Mouse (Mus musculus) ES-Bruce4 (cell line): ENCODE results near the gene Ccser1. TPM values are rescaled to one million over a fixed set of nuclear protein-coding genes. Genes with fewer than 3 reads are reported as not detected.

ENCODE experiments used
- H3K27ac ChIP-seq: 2 replicates; pipeline ENCODE4 v1.5.1; 2012; ENCODE audit warnings: low read length, inconsistent platforms; ENCODE audit not compliant: insufficient read depth
- H3K27me3 ChIP-seq: 2 replicates; pipeline ENCODE4 v1.6.1; 2012; ENCODE audit warnings: mild to moderate bottlenecking, low read length, inconsistent platforms; ENCODE audit not compliant: control insufficient read depth, poor library complexity, insufficient read depth, severe bottlenecking
- H3K36me3 ChIP-seq: 2 replicates; pipeline ENCODE4 v1.6.1; 2012; ENCODE audit warnings: inconsistent platforms, mild to moderate bottlenecking, low read length, moderate library complexity; ENCODE audit not compliant: control insufficient read depth, poor library complexity, insufficient read depth, severe bottlenecking
- H3K4me1 ChIP-seq: one replicate; pipeline ENCODE4 v1.8.1; 2011; ENCODE audit warnings: low read length; ENCODE audit not compliant: control insufficient read depth, insufficient read depth
- H3K4me3 ChIP-seq: 2 replicates; pipeline ENCODE4 v1.5.1; 2011; ENCODE audit warnings: low read depth, mild to moderate bottlenecking, low read length
- H3K9ac ChIP-seq: 2 replicates; pipeline ENCODE4 v1.6.1; 2012; ENCODE audit warnings: low read depth, mild to moderate bottlenecking, inconsistent platforms; ENCODE audit not compliant: poor library complexity, severe bottlenecking
- H3K9me3 ChIP-seq: replicated peaks from 2 replicates; pipeline ENCODE4 v1.6.1; 2012; ENCODE audit warnings: mild to moderate bottlenecking, low read length, inconsistent platforms; ENCODE audit not compliant: control insufficient read depth, poor library complexity, insufficient read depth, severe bottlenecking
- CTCF ChIP-seq: IDR thresholded peaks from one replicate; pipeline ENCODE4 v1.8.1; 2011; ENCODE audit warnings: low read depth, low read length
- EP300 ChIP-seq: IDR thresholded peaks from 2 replicates; pipeline ENCODE4 v1.6.1; 2011; ENCODE audit warnings: low read depth, low read length; ENCODE audit not compliant: insufficient read depth
- POLR2A ChIP-seq: IDR thresholded peaks from one replicate; pipeline ENCODE4 v1.8.1; 2011; ENCODE audit warnings: low read length; ENCODE audit not compliant: insufficient read depth
- polyA plus RNA-seq: library from polyadenylated mRNA; stranded (reverse); fragments of >200 nt; gene quantifications from 2 replicates; pipeline ENCODE4 v1.2.4, GENCODE M21; 2011; ENCODE audit warnings: low read depth; ENCODE audit not compliant: missing spikeins, insufficient read depth, insufficient read length

Ccser1 gene
- polyA plus RNA-seq, 1 experiment, result 1.1 TPM

DNA sequence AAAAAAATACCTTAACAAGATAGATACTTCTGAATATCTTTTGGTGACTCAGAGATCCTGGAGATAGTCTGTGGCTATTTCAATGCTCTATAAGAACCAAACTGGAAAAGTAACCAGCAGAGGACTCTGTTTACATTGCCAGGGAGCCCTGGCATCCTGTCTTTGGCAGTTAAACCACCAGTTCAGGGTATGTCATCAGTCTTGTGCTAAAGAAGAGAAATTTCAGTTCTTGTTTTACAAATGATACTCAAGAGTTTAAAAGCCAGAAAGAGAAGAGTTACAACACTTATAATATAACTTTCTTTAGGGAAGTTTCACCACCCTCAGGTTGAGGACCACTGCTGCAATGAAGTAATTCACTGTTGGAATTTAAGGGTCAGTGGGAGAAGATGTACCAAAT lies 258.0 kb downstream of the Ccser1 start:
- no peaks in the 10 kb centered on the region for H3K36me3 ChIP-seq
- H3K9me3 ChIP-seq, result no peaks in the 10 kb centered on the region
- no peak overlapping the region for H3K9ac ChIP-seq
- H3K27ac ChIP-seq, result no peak overlapping the region
- no peaks in the 10 kb centered on the region; the same call in 1 of the 2 replicates for H3K27me3 ChIP-seq
- H3K4me3 ChIP-seq, result no peak overlapping the region
- TF ChIP-seq EP300 (no peak), CTCF (no peak), POLR2A (no peak)
- H3K4me1 ChIP-seq, result no peaks in the 10 kb centered on the region

DNA sequence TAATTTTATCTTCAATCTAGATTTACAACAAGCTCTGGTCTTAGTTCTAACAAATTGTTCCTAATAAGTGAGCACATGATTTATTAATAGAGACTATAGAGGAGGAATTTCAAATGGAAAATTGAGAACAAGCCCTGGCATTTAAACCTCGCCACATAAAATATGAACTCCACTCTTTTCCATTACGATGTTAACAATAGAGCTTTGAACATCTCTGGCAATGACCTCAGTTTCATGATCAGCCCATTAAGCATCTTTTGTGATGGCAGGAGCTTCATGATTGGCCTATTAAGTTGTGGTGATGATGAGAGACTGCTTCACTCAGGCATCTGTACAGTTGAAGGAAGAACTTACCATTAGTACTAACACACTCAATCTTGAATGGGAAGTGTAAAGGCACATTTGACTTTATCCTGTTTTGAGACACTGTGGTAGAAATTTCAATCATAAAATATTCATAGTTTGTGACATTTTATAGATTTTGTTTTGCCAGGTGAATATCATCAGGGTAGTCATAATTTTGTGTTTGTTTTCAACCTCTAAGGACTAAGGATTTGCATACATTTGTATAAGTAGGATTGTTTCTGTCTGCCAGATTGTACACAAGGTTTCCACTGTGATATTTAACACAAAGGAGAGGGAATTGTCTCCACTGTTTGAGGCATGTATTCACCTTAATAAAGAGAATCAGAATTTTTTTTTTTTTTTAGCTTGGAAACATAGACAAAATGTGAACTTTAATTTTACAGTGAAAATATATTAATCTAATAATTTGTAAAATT lies 291.4 kb downstream of the Ccser1 start:
- Histone ChIP-seq H3K27ac (no peak overlapping the region), H3K9me3 (no peaks in the 10 kb centered on the region), H3K27me3 (no peaks in the 10 kb centered on the region), H3K9ac (no peak overlapping the region), H3K36me3 (no peaks in the 10 kb centered on the region), H3K4me1 (no peaks in the 10 kb centered on the region), H3K4me3 (no peak overlapping the region)
- TF ChIP-seq CTCF (no peak), POLR2A (no peak), EP300 (no peak)

DNA sequence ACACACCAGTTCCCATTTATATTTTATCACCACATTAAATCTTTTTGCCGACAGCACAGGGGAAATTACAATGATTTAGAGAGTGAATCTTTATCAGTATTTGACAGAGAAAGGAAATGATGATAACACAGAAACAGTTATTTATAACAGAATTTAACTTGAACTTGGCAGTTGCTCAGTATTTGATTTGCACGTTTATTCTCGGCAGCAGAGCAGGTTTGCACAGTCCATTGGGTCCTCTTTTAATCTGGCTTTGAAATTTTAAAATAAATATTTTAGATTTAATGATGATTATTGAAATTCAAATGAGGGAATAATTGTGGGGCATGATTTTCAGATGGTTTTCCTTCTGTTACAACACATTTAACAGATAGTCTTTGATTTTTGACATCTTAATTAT lies 305.2 kb downstream of the Ccser1 start:
- Histone ChIP-seq H3K9me3 (peaks cover 13% of the 10 kb centered on the region; the same call in 1 of the 2 replicates), H3K27ac (no peak overlapping the region), H3K4me1 (no peaks in the 10 kb centered on the region), H3K9ac (no peak overlapping the region), H3K27me3 (no peaks in the 10 kb centered on the region), H3K36me3 (no peaks in the 10 kb centered on the region), H3K4me3 (no peak overlapping the region)
- TF ChIP-seq EP300, result no peak
- no peak for TF ChIP-seq POLR2A
- TF ChIP-seq CTCF, result no peak

GRCm38 (mm10) chr6:61491979-61492821 lies 312.1 kb downstream of the Ccser1 start:
- H3K4me3 ChIP-seq, result no peak overlapping the region
- no peaks in the 10 kb centered on the region for H3K36me3 ChIP-seq
- no peaks in the 10 kb centered on the region for H3K27me3 ChIP-seq
- peaks cover 4% of the 10 kb centered on the region; the same call in 1 of the 2 replicates for H3K9me3 ChIP-seq
- no peak overlapping the region for H3K27ac ChIP-seq
- H3K9ac ChIP-seq, result no peak overlapping the region
- TF ChIP-seq POLR2A, result no peak
- no peak for TF ChIP-seq EP300
- no peaks in the 10 kb centered on the region for H3K4me1 ChIP-seq

DNA sequence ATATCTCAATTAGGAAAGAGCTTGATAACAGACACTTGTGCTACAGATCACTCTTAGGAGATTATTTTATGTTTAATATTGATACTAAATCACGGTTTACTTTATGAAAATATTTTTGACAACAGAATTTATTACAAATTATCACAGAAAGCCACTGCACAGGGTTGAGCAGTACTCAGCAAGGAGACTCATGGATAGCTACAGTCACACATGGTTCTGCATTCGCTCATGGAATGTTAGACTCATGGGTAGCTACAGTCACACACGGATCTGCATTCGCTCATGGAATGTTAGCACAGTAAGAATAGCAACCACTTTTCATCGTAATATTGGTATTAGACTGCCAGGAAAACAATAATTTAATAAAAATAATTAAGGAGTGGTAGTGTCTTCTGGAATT lies 313.3 kb downstream of the Ccser1 start:
- no peaks in the 10 kb centered on the region for H3K27me3 ChIP-seq
- no peak overlapping the region for H3K4me3 ChIP-seq
- no peak overlapping the region for H3K27ac ChIP-seq
- no peak overlapping the region for H3K9ac ChIP-seq
- H3K4me1 ChIP-seq, result no peaks in the 10 kb centered on the region
- TF ChIP-seq POLR2A (no peak), EP300 (no peak), CTCF (no peak)
- no peaks in the 10 kb centered on the region for H3K36me3 ChIP-seq
- no peaks in the 10 kb centered on the region; the same call in 1 of the 2 replicates for H3K9me3 ChIP-seq

GRCm38 (mm10) chr6:61515310-61515709 lies 335.2 kb downstream of the Ccser1 start:
- no peak overlapping the region for H3K9ac ChIP-seq
- no peak overlapping the region for H3K4me3 ChIP-seq
- H3K4me1 ChIP-seq, result peaks cover 3% of the 10 kb centered on the region
- H3K9me3 ChIP-seq, result peaks cover 4% of the 10 kb centered on the region
- no peak overlapping the region for H3K27ac ChIP-seq
- no peaks in the 10 kb centered on the region for H3K27me3 ChIP-seq
- TF ChIP-seq CTCF, result no peak
- no peak for TF ChIP-seq EP300
- TF ChIP-seq POLR2A, result no peak
- no peaks in the 10 kb centered on the region for H3K36me3 ChIP-seq
